Mouse (Mus musculus): Measurements from ENCODE around the gene Iqcn. TPM values are rescaled to one million over a fixed set of nuclear protein-coding genes. Genes with fewer than 3 reads are reported as not detected.

Iqcn gene
- total and polyA plus RNA-seq, 3 experiments: not detected

- Histone ChIP-seq H3K4me1 (ENCODE audit: control insufficient read depth in 1 of 2, insufficient read depth in 2 of 2, low read length in 2 of 2) (peaks cover 3 to 13% of the 10 kb centered on the region in 2 experiments; a peak in 3 of 4 replicates), H3K9me3 (replicated peaks; ENCODE audit: insufficient read depth, low read length) (no peaks in the 10 kb centered on the region), H3K9ac (ENCODE audit: control insufficient read depth, low read depth, low read length, poor library complexity, severe bottlenecking) (no peak overlapping the region), H3K27me3 (ENCODE audit: control insufficient read depth in 1 of 2, insufficient read depth in 2 of 2, low read length in 2 of 2) (no peaks in the 10 kb centered on the region), H3K79me2 (ENCODE audit: control insufficient read depth, insufficient read depth, low read length, poor library complexity) (no peaks in the 10 kb centered on the region; the same call in 1 of the 2 replicates), H3K4me3 (ENCODE audit: control insufficient read depth in 1 of 2, insufficient read depth in 1 of 2, low read depth in 2 of 2, low read length in 2 of 2) (no peak overlapping the region), H3K36me3 (ENCODE audit: control insufficient read depth in 1 of 2, insufficient read depth in 2 of 2, low read length in 2 of 2) (peaks cover 0 to 15% of the 10 kb centered on the region in 2 experiments; a peak in 2 of 4 replicates), H3K27ac (ENCODE audit: control insufficient read depth, low read depth, low read length) (no peak overlapping the region)
- TF ChIP-seq NRF1 (IDR thresholded peaks at IDR 0.05; ENCODE audit: insufficient read depth, low read depth, low read length, poor library complexity, severe bottlenecking): no peak
- TF ChIP-seq RCOR1 (IDR thresholded peaks at IDR 0.05; ENCODE audit: low read depth, low read length): no peak
- TF ChIP-seq POLR2AphosphoS5 (IDR thresholded peaks at IDR 0.05; ENCODE audit: borderline replicate concordance, low read depth, low read length): no peak
- DNase-seq (ENCODE audit: low read depth, low spot score): no peak
Observed at GRCm38 (mm10) chr8:70749097-70749674, 45.9 kb downstream of the Iqcn start.

- Histone ChIP-seq H3K9me3 (replicated peaks; ENCODE audit: insufficient read depth, low read length) (no peaks in the 10 kb centered on the region), H3K27me3 (ENCODE audit: control insufficient read depth in 1 of 2, insufficient read depth in 2 of 2, low read length in 2 of 2) (no peaks in the 10 kb centered on the region), H3K9ac (ENCODE audit: control insufficient read depth, low read depth, low read length, poor library complexity, severe bottlenecking) (no peak overlapping the region), H3K79me2 (ENCODE audit: control insufficient read depth, insufficient read depth, low read length, poor library complexity) (no peaks in the 10 kb centered on the region; the same call in 1 of the 2 replicates), H3K4me1 (ENCODE audit: control insufficient read depth in 1 of 2, insufficient read depth in 2 of 2, low read length in 2 of 2) (peaks cover 3 to 15% of the 10 kb centered on the region in 2 experiments; a peak in 3 of 4 replicates), H3K4me3 (ENCODE audit: control insufficient read depth in 1 of 2, insufficient read depth in 1 of 2, low read depth in 2 of 2, low read length in 2 of 2) (no peak overlapping the region), H3K36me3 (ENCODE audit: control insufficient read depth in 1 of 2, insufficient read depth in 2 of 2, low read length in 2 of 2) (peaks cover 0 to 15% of the 10 kb centered on the region in 2 experiments; a peak in 2 of 4 replicates), H3K27ac (ENCODE audit: control insufficient read depth, low read depth, low read length) (no peak overlapping the region)
- no peak for DNase-seq (ENCODE audit: low read depth, low spot score)
- TF ChIP-seq EP300 (IDR thresholded peaks at IDR 0.05; ENCODE audit: low read depth in 1 of 2, low read length in 2 of 2) (no peak), CTCF (IDR thresholded peaks at IDR 0.05 in 2 of 3, conservative IDR thresholded peaks at IDR 0.05 in 1 of 3; ENCODE audit: control insufficient read depth in 1 of 3, insufficient read depth in 1 of 3, low read depth in 2 of 3, low read length in 3 of 3, poor library complexity in 1 of 3, severe bottlenecking in 1 of 3) (no peak)
Observed at GRCm38 (mm10) chr8:70750128-70750680, 46.9 kb downstream of the Iqcn start.

- Histone ChIP-seq H3K9ac (ENCODE audit: control insufficient read depth, low read depth, low read length, poor library complexity, severe bottlenecking) (peak overlapping the region; percentile 82), H3K4me1 (ENCODE audit: control insufficient read depth in 1 of 2, insufficient read depth in 2 of 2, low read length in 2 of 2) (peaks cover 3 to 17% of the 10 kb centered on the region in 2 experiments; a peak in 3 of 4 replicates), H3K4me3 (ENCODE audit: control insufficient read depth in 1 of 2, insufficient read depth in 1 of 2, low read depth in 2 of 2, low read length in 2 of 2) (no peak overlapping the region), H3K36me3 (ENCODE audit: control insufficient read depth in 1 of 2, insufficient read depth in 2 of 2, low read length in 2 of 2) (peaks cover 0 to 15% of the 10 kb centered on the region in 2 experiments; a peak in 2 of 4 replicates), H3K27me3 (ENCODE audit: control insufficient read depth in 1 of 2, insufficient read depth in 2 of 2, low read length in 2 of 2) (no peaks in the 10 kb centered on the region), H3K27ac (ENCODE audit: control insufficient read depth, low read depth, low read length) (peak overlapping the region; percentile 66), H3K9me3 (replicated peaks; ENCODE audit: insufficient read depth, low read length) (no peaks in the 10 kb centered on the region), H3K79me2 (ENCODE audit: control insufficient read depth, insufficient read depth, low read length, poor library complexity) (no peaks in the 10 kb centered on the region; the same call in 1 of the 2 replicates)
- DNase-seq (ENCODE audit: low read depth, low spot score): peak; percentile 85
- no peak for TF ChIP-seq MEF2A (IDR thresholded peaks at IDR 0.05; ENCODE audit: extremely low read depth, insufficient replicate concordance, low read depth, low read length, poor library complexity, severe bottlenecking)
- no peak for TF ChIP-seq ZKSCAN1 (IDR thresholded peaks at IDR 0.05; ENCODE audit: low read depth, low read length)
- no peak for TF ChIP-seq ZMIZ1 (IDR thresholded peaks at IDR 0.05; ENCODE audit: low read depth, low read length)
- TF ChIP-seq POLR2AphosphoS5 (IDR thresholded peaks at IDR 0.05; ENCODE audit: borderline replicate concordance, low read depth, low read length): no peak
- TF ChIP-seq JUND (IDR thresholded peaks at IDR 0.05; ENCODE audit: low read depth, low read length): no peak
- no peak for TF ChIP-seq MAX (IDR thresholded peaks at IDR 0.05; ENCODE audit: low read length)
- TF ChIP-seq NRF1 (IDR thresholded peaks at IDR 0.05; ENCODE audit: insufficient read depth, low read depth, low read length, poor library complexity, severe bottlenecking): no peak
- TF ChIP-seq USF2 (IDR thresholded peaks at IDR 0.05; ENCODE audit: borderline replicate concordance in 1 of 2, insufficient read depth in 1 of 2, low read depth in 1 of 2, low read length in 2 of 2): no peak
- no peak for TF ChIP-seq TCF12 (IDR thresholded peaks at IDR 0.05; ENCODE audit: low read depth, low read length)
- no peak for TF ChIP-seq MYC (IDR thresholded peaks at IDR 0.05; ENCODE audit: low read depth, low read length)
- TF ChIP-seq GATA1 (IDR thresholded peaks at IDR 0.05; ENCODE audit: low read depth, low read length): no peak
- TF ChIP-seq GABPA (IDR thresholded peaks at IDR 0.05; ENCODE audit: low read depth, low read length): no peak
- TF ChIP-seq EP300 (IDR thresholded peaks at IDR 0.05; ENCODE audit: low read depth in 1 of 2, low read length in 2 of 2): no peak
- TF ChIP-seq ELF1 (IDR thresholded peaks at IDR 0.05; ENCODE audit: low read depth, low read length): no peak
- TF ChIP-seq ZNF384 (IDR thresholded peaks at IDR 0.05; ENCODE audit: low read depth, low read length): peak; percentile 45; the same call in 1 of the 2 replicates
- no peak for TF ChIP-seq MAFK (IDR thresholded peaks at IDR 0.05; ENCODE audit: borderline replicate concordance, low read depth, low read length)
- peak; percentile 85 for TF ChIP-seq SMC3 (IDR thresholded peaks at IDR 0.05; ENCODE audit: low read depth, low read length)
- TF ChIP-seq RCOR1 (IDR thresholded peaks at IDR 0.05; ENCODE audit: low read depth, low read length): no peak
- TF ChIP-seq CHD1 (IDR thresholded peaks at IDR 0.05; ENCODE audit: low read depth, low read length): no peak
Observed at GRCm38 (mm10) chr8:70752000-70752764, 48.9 kb downstream of the Iqcn start.
